Mouse (Mus musculus) intestine, postnatal 0 days (tissue): ENCODE results near the gene Plcl1. TPM values are rescaled to one million over a fixed set of nuclear protein-coding genes. Genes with fewer than 3 reads are reported as not detected.
"Not testable (repeated sequence)": the region's sequence is repeated elsewhere in the genome, so short reads cannot be mapped to it uniquely, and the experiment has no call there.

Experiments
- ATAC-seq: fragments of 200-750 bp; cut with Nextera tagmentation; 2 replicates; pipeline ENCODE4 v1.8.0; 2017; ENCODE audit warnings: mild to moderate bottlenecking, moderate TSS enrichment, moderate library complexity
- H3K27ac ChIP-seq: fragments of 300-500 bp; sonication (generic); 2 replicates; pipeline ENCODE4 v1.5.1; 2014; ENCODE audit warnings: mild to moderate bottlenecking, low read depth, low read length, moderate library complexity
- H3K27me3 ChIP-seq: fragments of 300-500 bp; sonication (generic); replicated peaks from 2 replicates; pipeline ENCODE4 v1.6.1; 2014; ENCODE audit warnings: low read length, mixed read lengths; ENCODE audit not compliant: control insufficient read depth, insufficient read depth
- H3K36me3 ChIP-seq: fragments of 300-500 bp; sonication (generic); 2 replicates; pipeline ENCODE4 v1.6.1; 2014; ENCODE audit warnings: mild to moderate bottlenecking, moderate library complexity; ENCODE audit not compliant: control insufficient read depth, insufficient read depth
- H3K4me1 ChIP-seq: fragments of 300-500 bp; sonication (generic); replicated peaks from 2 replicates; pipeline ENCODE4 v1.6.1; 2014; ENCODE audit warnings: antibody characterized with exemption, low read length, mixed read lengths; ENCODE audit not compliant: control insufficient read depth, insufficient read depth
- H3K4me2 ChIP-seq: fragments of 300-500 bp; sonication (generic); replicated peaks from 2 replicates; pipeline ENCODE4 v1.6.1; 2014; ENCODE audit warnings: low read depth, mild to moderate bottlenecking, moderate library complexity
- H3K4me3 ChIP-seq: fragments of 300-500 bp; sonication (generic); 2 replicates; pipeline ENCODE4 v1.5.1; 2014; ENCODE audit warnings: low read depth, low read length
- H3K9ac ChIP-seq: fragments of 300-500 bp; sonication (generic); 2 replicates; pipeline ENCODE4 v1.6.1; 2014; ENCODE audit warnings: mild to moderate bottlenecking, low read depth, low read length
- H3K9me3 ChIP-seq: fragments of 300-500 bp; sonication (generic); 2 replicates; pipeline ENCODE4 v1.6.1; 2016; ENCODE audit warnings: mixed run types; ENCODE audit not compliant: control insufficient read depth
- CTCF ChIP-seq: sonication (generic); IDR thresholded peaks from 2 replicates; pipeline ENCODE4 v1.5.1; 2016; ENCODE audit warnings: low read depth, mild to moderate bottlenecking, control low read depth, antibody characterized with exemption, moderate library complexity
- WGBS: fragments of 180-500 bp; shearing (Covaris S2); extraction: QIAGEN DNeasy Blood & Tissue Kit; methylation state at CpG from one replicate; pipeline ENCODE4 v1.1.7; 2014; 5-methylcytosine and 5-hydroxymethylcytosine counted together
- polyA plus RNA-seq: library from polyadenylated mRNA; unstranded; fragments of >200 nt; fragmentation: Nextera tagmentation; extraction: Ambion mirVana; gene quantifications from 2 replicates; pipeline ENCODE4 v1.2.1, GENCODE M21; 2015

Plcl1 gene
- polyA plus RNA-seq, 1 experiment from 2014 or later, result 1.1 TPM

DNA sequence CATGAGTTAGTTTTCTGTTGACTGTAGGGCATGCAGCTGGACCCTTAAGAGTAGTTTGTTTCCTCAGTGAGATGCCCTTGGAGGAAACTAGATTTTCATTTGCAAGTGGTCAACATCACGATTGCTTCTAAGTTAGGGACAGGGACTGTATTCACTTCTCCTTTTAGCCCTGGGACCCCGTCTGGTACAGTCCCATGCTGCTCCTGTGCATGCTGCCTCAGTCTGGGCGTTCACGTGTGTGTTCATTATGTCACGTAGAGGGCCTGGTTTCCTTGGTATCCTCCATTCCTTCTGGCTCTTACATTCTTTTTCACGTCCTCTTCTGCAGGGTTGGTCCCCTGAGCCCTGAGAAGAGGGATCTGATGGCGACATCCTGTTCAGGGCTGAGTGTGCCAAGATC lies 69.3 kb downstream of the Plcl1 start:
- Histone ChIP-seq H3K9ac (no peak overlapping the region), H3K36me3 (no peaks in the 10 kb centered on the region), H3K27me3 (no peaks in the 10 kb centered on the region), H3K4me1 (no peaks in the 10 kb centered on the region), H3K4me2 (no peak overlapping the region), H3K9me3 (no peaks in the 10 kb centered on the region), H3K4me3 (no peak overlapping the region), H3K27ac (no peak overlapping the region)
- 77% methylated on average over 7 of the region's 7 CpGs for WGBS
- ATAC-seq, result no peak
- no peak for TF ChIP-seq CTCF

DNA sequence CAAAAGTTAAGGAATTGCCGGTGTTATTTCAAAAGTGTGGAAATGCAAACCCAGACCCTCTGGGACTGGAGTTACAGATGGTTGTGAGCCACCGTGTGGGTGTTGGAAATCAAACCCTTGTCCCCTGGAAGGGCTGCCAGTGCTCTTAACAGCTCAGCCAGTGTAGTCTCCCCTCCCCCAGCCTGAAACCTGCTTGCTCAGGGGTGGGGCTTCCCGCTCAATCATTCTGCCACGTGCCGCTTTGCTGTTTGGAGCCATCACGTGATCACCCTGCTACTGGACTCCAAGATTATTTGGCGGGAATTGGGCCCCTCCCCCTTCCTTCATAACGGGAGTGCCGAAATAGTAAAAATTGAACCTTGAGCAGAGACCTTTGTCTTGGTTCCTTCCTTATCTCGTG lies 81.7 kb downstream of the Plcl1 start:
- H3K27ac ChIP-seq, H3K36me3 ChIP-seq, H3K4me2 ChIP-seq, H3K27me3 ChIP-seq, H3K4me3 ChIP-seq, H3K4me1 ChIP-seq, H3K9me3 ChIP-seq, H3K9ac ChIP-seq, ATAC-seq: not testable (repeated sequence)
- WGBS, result 78% methylated on average over 10 of the region's 10 CpGs

DNA sequence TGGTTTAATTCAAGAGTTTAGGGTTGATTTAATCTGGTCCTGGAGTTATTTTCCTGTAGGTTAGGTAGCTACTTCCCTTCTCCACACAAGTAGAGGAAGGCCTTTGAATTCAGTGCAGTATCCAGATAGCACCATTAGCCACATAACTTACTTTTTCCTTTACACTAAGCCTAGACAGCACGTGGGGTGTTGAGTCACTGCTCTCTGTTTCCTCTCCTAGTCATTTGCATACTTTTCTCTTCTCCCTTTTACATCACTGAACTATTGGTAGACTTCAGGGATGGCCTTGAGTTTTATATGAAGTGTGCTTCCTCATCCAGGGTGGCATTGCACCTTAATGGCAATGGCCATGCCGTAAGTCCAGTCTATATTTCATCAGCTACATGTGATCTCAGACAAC lies 82.5 kb downstream of the Plcl1 start:
- Histone ChIP-seq H3K9me3 (no peaks in the 10 kb centered on the region), H3K9ac (no peak overlapping the region), H3K4me1 (no peaks in the 10 kb centered on the region), H3K36me3 (no peaks in the 10 kb centered on the region), H3K4me3 (no peak overlapping the region), H3K27me3 (no peaks in the 10 kb centered on the region), H3K4me2 (no peak overlapping the region), H3K27ac (no peak overlapping the region)
- ATAC-seq, result no peak
- no peak for TF ChIP-seq CTCF
- 79% methylated on average over 2 of the region's 2 CpGs for WGBS

DNA sequence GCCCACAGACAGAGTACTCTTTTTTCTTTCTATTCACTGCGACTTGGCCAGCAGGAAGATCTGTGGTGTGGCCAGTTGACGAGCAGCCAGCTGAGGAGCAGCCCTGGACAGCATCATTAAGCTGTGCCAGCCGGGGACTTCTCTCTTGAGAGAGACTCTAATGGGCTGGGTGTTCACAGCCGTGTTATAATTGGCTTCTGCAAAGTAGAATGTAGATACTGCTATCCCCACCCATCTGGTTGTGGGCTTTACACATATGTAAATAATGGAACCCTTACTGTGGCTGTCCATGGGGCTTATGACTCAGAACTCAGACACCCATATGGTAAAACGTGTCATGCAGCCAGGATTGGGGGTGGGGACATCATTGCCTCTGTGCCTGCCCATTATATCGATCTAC lies 83.6 kb downstream of the Plcl1 start:
- no peak for TF ChIP-seq CTCF
- H3K36me3 ChIP-seq, result no peaks in the 10 kb centered on the region
- H3K9ac ChIP-seq, result no peak overlapping the region
- H3K4me3 ChIP-seq, result no peak overlapping the region
- no peaks in the 10 kb centered on the region for H3K9me3 ChIP-seq
- no peaks in the 10 kb centered on the region for H3K4me1 ChIP-seq
- no peak for ATAC-seq
- H3K27ac ChIP-seq, result no peak overlapping the region
- H3K4me2 ChIP-seq, result no peak overlapping the region
- 52% methylated on average over 6 of the region's 6 CpGs for WGBS
- H3K27me3 ChIP-seq, result no peaks in the 10 kb centered on the region

DNA sequence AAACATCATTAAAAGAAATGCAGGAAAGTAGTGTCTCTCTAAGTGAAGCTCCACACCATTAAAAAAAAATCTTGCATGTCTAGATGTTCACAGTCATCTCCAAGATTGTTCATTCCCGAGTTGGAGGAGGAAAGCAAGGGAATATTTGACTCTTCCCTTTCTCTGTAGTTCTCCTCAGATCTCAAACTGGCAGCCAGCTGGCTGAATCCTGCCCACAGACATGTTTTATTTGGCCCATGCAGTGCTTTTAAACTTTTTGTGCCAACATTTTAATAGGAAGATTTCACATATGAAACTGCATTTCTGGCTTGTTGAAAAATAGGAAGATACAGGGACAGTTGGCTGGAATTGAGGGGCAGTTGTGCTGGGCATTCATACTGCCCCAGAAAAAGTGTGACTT lies 94.2 kb downstream of the Plcl1 start:
- Histone ChIP-seq H3K9ac (no peak overlapping the region), H3K36me3 (no peaks in the 10 kb centered on the region), H3K4me1 (no peaks in the 10 kb centered on the region), H3K27ac (no peak overlapping the region), H3K27me3 (no peaks in the 10 kb centered on the region), H3K4me2 (no peak overlapping the region), H3K9me3 (no peaks in the 10 kb centered on the region), H3K4me3 (no peak overlapping the region)
- no peak for ATAC-seq
- WGBS, result 63% methylated on average over 1 of the region's 1 CpGs
- TF ChIP-seq CTCF, result no peak

DNA sequence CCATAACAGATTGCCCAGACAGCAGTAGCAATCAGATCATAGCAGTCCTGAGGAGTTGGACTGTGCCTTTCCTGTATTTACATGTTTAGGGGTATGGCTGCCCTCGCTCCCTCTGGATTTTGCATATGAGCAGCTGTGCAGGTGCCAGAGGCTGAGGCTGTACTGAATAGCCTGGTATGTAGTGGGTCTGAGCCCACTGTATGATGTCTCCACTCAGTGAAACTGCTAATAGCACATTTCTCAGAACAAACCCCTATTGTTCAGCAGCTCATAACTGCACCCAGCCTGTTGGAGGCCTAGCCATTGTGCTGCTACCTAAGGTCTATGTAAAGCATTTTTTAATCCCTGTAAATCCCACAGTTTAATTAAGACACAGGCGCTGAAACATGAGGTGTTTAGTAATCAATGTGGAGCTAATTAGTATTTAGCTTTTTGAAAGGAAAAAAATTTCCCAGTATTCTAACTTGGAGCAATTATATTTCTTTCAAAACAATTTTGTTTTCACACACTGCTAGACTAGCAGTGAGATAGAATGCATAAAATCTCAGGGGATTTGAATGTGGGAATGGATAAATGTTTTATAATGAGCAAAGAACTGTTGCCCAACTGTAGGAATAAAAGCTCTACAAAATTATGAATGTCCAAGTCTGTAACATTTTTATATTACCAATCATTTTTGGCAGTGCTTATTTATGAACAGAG lies 95.4 kb downstream of the Plcl1 start:
- ATAC-seq, result no peak
- H3K4me3 ChIP-seq, result no peak overlapping the region
- H3K36me3 ChIP-seq, result no peaks in the 10 kb centered on the region
- no peaks in the 10 kb centered on the region for H3K4me1 ChIP-seq
- no peak for TF ChIP-seq CTCF
- WGBS, result 88% methylated on average over 2 of the region's 2 CpGs
- H3K4me2 ChIP-seq, result no peak overlapping the region
- H3K27me3 ChIP-seq, result no peaks in the 10 kb centered on the region
- no peaks in the 10 kb centered on the region for H3K9me3 ChIP-seq
- no peak overlapping the region for H3K9ac ChIP-seq
- no peak overlapping the region for H3K27ac ChIP-seq

DNA sequence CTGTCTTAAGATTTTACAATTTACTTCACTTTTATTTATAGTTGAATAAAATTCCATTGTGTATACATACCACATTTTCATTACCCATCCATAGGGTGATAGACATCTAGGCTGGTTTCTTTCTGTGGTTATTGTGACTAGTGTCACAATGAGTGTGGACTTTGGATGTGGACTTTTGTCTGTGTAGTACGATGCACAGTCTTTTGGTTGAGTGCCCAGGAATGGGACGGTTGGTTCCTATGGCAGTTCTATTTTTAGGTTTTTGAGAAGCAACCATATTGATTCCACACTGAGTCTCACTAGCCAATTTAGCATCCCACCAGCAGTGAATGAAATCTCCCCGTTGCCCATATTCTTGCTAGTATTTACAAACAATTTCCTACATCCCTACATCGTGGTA lies 100.1 kb downstream of the Plcl1 start:
- Histone ChIP-seq H3K36me3 (no peaks in the 10 kb centered on the region), H3K27me3 (no peaks in the 10 kb centered on the region), H3K4me1 (no peaks in the 10 kb centered on the region), H3K4me3 (no peak overlapping the region), H3K9me3 (no peaks in the 10 kb centered on the region), H3K27ac (no peak overlapping the region), H3K4me2 (no peak overlapping the region), H3K9ac (no peak overlapping the region)
- no peak for ATAC-seq
- WGBS, result 68% methylated on average over 4 of the region's 4 CpGs
- no peak for TF ChIP-seq CTCF
